Comparison of ENCODE assay signal across 30 mouse cellular contexts in the genomic region with DNA sequence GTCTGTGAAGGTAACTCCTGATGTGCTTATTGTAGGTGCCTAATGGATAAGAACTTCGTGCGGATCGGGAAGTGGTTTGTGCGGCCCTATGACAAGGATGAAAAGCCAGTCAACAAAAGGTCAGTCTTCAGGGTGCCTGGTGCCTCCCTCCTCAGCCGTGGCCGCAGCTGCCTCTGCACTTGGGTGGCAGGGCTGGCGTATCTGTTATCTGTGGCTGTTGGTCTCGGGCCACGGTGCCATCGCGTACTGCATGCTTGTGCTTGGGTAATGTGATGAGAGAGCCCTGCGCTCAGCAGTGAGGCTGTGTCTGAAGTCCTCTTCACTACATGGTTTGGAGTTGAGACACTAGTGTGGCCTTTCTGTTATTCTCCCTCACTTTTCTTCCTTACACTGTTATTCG.
DNase-seq lines count a peak whose midpoint lies in the region; ATAC-seq and TF ChIP-seq lines count a peak whose summit lies in the region.
"Had no signal": no experiment of that assay in that cellular context is flagged by ENCODE, and none has a peak within 500 bp of the region (broad histone marks: within the 10 kb centered on the region; RNA-seq: fewer than 3 reads in every experiment).

No protein-coding gene starts in this region.

- no peak overlapping the region for H3K4me2 ChIP-seq in heart, embryonic 12.5 days
- H3K4me2 ChIP-seq: embryonic facial prominence, embryonic 15.5 days; forebrain, embryonic 12.5 days; hindbrain, embryonic 13.5 days; limb, embryonic 15.5 days; liver, embryonic 15.5 days; stomach, embryonic 15.5 days had no signal

- intact Hi-C loops in heart, postnatal 10 days (cut with DNase I) = no loop called here
- intact Hi-C loops in gastrocnemius, adult 2 months (cut with DNase I) = no loop called here
- intact Hi-C loops in heart, postnatal 14 days (cut with DNase I) = no loop called here

- no peak overlapping the region for H3K4me3 ChIP-seq in heart, embryonic 12.5 days
- H3K4me3 ChIP-seq in gastrocnemius, adult 2 months = no peak overlapping the region
- H3K4me3 ChIP-seq: embryonic facial prominence, embryonic 10.5 days; embryonic facial prominence, embryonic 15.5 days; forebrain, embryonic 12.5 days; hindbrain, embryonic 13.5 days; limb, embryonic 10.5 days; limb, embryonic 15.5 days; liver, embryonic 15.5 days; stomach, embryonic 15.5 days had no signal

- no peaks in the 10 kb centered on the region for H3K27me3 ChIP-seq in heart, embryonic 12.5 days (replicated peaks)
- H3K27me3 ChIP-seq: CH12.LX; embryonic facial prominence, embryonic 15.5 days; forebrain, embryonic 12.5 days; hindbrain, embryonic 13.5 days; limb, embryonic 15.5 days; liver, embryonic 15.5 days; stomach, embryonic 15.5 days had no signal

- DNase-seq in gastrocnemius, adult 18-20 months (ENCODE audit: low spot score) = peak; percentile 56
- DNase-seq in gastrocnemius, postnatal 4 days (ENCODE audit: low spot score in 2 of 2) = no peak
- peak; percentile 37 to 57 for DNase-seq in heart, postnatal 10 days
- DNase-seq in gastrocnemius, adult 2 months = peak; percentile 81
- DNase-seq in heart, postnatal 14 days = peak; percentile 40 to 43
- DNase-seq in lung, postnatal 14 days = no peak
- no peak for DNase-seq in frontal cortex, postnatal 36 days (ENCODE audit: low spot score in 2 of 2)
- DNase-seq: adrenal gland, adult 2 months; adrenal gland, postnatal 36 days; cerebellum, adult 2 months; cerebellum, postnatal 14 days; forebrain, postnatal 0 days; kidney, adult 9 months; kidney, postnatal 10 days; lung, postnatal 4 days; right cerebral cortex, postnatal 25 days; thymus, postnatal 4 days had no signal

- H3K9me3 ChIP-seq in heart, embryonic 12.5 days (replicated peaks) = no peaks in the 10 kb centered on the region
- H3K9me3 ChIP-seq: embryonic facial prominence, embryonic 10.5 days; embryonic facial prominence, embryonic 15.5 days; forebrain, embryonic 12.5 days; hindbrain, embryonic 13.5 days; limb, embryonic 10.5 days; limb, embryonic 15.5 days; liver, embryonic 15.5 days; stomach, embryonic 15.5 days had no signal

- WGBS in heart, embryonic 12.5 days = 78% methylated on average over 13 of the region's 13 CpGs

- TF ChIP-seq CTCF in gastrocnemius, adult 2 months (IDR thresholded peaks at IDR 0.05) = no peak

- peaks cover 37% of the 10 kb centered on the region for H3K4me1 ChIP-seq in heart, embryonic 12.5 days (replicated peaks)
- H3K4me1 ChIP-seq: limb, embryonic 10.5 days had no signal

- ATAC-seq in heart, embryonic 12.5 days (ENCODE audit: insufficient number of reproducible peaks, low FRiP score) = no peak
- ATAC-seq: activated CD4-positive, CD25-positive, alpha-beta regulatory T cell, adult 4 months; forebrain, postnatal 0 days; intestine, postnatal 0 days; midbrain, embryonic 16.5 days had no signal

- H3K36me3 ChIP-seq in heart, embryonic 12.5 days = peaks cover 14% of the 10 kb centered on the region

- no peak overlapping the region for H3K9ac ChIP-seq in heart, embryonic 12.5 days
- H3K9ac ChIP-seq: embryonic facial prominence, embryonic 15.5 days; forebrain, embryonic 12.5 days; forebrain, postnatal 0 days; hindbrain, embryonic 13.5 days; limb, embryonic 15.5 days; liver, embryonic 15.5 days; stomach, embryonic 15.5 days had no signal

- no peak overlapping the region for H3K27ac ChIP-seq in heart, embryonic 12.5 days (ENCODE audit: poor library complexity, severe bottlenecking)
- peak overlapping the region; percentile 75 for H3K27ac ChIP-seq in gastrocnemius, adult 2 months
- H3K27ac ChIP-seq: embryonic facial prominence, embryonic 10.5 days; embryonic facial prominence, embryonic 15.5 days; hindbrain, embryonic 13.5 days; limb, embryonic 10.5 days; limb, embryonic 15.5 days; liver, embryonic 15.5 days had no signal

Comparison
In these comparisons a context has a peak if more than half of its experiments do, and no peak if none do; other contexts are left out.
1. DNase-seq: peak in gastrocnemius, adult 18-20 months (single experiment), heart, postnatal 10 days (2 of 2), gastrocnemius, adult 2 months (single experiment) and heart, postnatal 14 days (2 of 2); none in gastrocnemius, postnatal 4 days (0 of 2), lung, postnatal 14 days (single experiment) and frontal cortex, postnatal 36 days (0 of 2).